Mouse (Mus musculus) skeletal muscle tissue, postnatal 0 days (tissue): Measurements from ENCODE around the gene Ptprn2. TPM values are rescaled to one million over a fixed set of nuclear protein-coding genes. Genes with fewer than 3 reads are reported as not detected.

Source experiments
- microRNA counts: library from miRNA; unstranded; fragments of <30 nt; microRNA quantifications from one replicate; lab custom pipeline; 2015
- microRNA-seq, 2 experiments: library from miRNA; unstranded; fragments of <30 nt; microRNA quantifications; one replicate each; pipeline ENCODE4; 2016
- polyA plus RNA-seq: library from polyadenylated mRNA; unstranded; fragments of >200 nt; fragmentation: Nextera tagmentation; extraction: Ambion mirVana; gene quantifications from 2 replicates; pipeline ENCODE4 v1.2.1, GENCODE M21; 2015

Gene Ptprn2
- not detected in 2 replicates for polyA plus RNA-seq

DNA sequence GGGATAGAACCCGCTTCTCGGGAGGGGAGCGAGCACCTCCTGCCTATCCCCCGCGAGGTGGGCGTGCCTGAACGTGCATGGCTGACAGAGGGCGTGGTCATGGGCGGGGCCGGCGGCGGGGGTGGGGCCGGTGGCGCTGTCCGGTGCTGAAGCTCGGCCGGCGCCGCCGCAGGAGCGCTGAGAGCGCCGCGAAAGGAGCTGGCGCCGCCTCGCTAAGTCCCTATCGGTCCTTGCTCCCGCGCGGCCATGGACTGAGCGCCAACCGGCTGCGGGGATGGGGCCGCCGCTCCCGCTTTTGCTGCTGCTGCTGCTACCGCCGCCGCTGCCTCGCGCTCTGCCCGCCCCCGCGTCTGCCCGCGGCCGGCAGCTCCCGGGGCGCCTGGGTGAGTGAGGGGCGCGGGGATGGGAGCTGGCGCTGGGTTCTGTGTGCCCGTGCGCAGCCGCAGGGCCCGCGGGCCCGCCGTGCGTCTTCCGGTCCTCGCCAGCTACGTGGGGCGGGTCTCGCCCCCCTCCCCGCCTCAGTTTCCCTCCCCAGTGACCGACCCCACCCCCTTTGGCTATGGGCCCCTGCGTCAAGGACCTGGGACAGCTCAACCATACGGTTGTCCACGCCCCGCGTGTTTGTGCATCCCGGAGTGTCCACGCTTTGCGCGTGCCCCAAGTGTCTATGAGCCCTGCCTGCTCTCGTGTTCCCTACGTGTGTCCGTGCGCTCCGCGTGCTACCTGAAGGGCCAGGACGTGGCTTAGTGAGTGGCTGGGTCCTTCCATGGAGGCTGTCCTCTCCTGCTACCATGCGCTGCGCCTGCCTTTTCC, at the start of gene Ptprn2:
Ptprn2 (plus strand) TSS at position 130 of the 813 bp plus-strand sequence.

MicroRNAs encoded within 50 kb of the gene (microRNA counts, 519-probe panel; counts per million panel counts)
- microRNA mmu-miR-153 (lab: Ali Mortazavi, UCI): 296 counts per million, percentile 58 among the panel's probes with 10 or more counts

Small RNAs within 50 kb of the gene (microRNA-seq; reads per million reads assigned to microRNA genes)
- gene Mir153: 3.0 to 10.5 reads per million in 2 experiments

Other genes with a start within 250 kb of the Ptprn2 start
- gene Wdr60, start 222.7 kb upstream of the Ptprn2 start, polyA plus RNA-seq: 9.0 and 10.5 TPM in 2 replicates
- not detected in 2 replicates for gene Gm11027, start 210.3 kb upstream of the Ptprn2 start, polyA plus RNA-seq
- 9.9 and 10.0 TPM in 2 replicates for gene Esyt2, start 204.5 kb upstream of the Ptprn2 start, polyA plus RNA-seq
- gene Ncapg2, start 80.3 kb upstream of the Ptprn2 start, polyA plus RNA-seq: 7.3 and 7.8 TPM in 2 replicates